Mouse (Mus musculus) urinary bladder, postnatal 36 days (tissue): ENCODE results near the gene Klk11.

ENCODE experiments used
- DNase-seq, 2 experiments: peaks; one replicate each; pipeline ENCODE4 v3.0.0; 2022; ENCODE audit warnings: low spot score in 2 of 2, mixed read lengths in 1 of 2

Klk11 gene

DNA sequence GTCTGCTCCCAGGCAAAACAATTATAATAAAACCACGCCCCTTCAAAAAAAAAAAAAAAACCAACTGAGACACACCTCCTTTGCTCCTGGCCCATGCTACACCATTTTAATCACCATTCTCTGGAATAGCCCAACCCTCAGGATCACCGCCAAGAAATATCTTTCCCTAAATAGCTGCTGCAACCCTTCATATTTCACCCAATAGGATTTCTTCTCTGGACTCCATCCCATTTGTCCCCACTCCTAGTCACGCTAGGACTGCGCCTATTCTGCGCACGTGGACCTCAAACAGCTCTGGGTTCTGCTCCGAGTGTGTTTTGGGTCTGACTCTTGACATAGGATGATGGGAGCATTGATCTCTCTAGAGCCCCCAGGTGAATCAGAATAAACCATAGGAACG lies 22.0 kb downstream of the Klk11 start:
- no peak for DNase-seq

DNA sequence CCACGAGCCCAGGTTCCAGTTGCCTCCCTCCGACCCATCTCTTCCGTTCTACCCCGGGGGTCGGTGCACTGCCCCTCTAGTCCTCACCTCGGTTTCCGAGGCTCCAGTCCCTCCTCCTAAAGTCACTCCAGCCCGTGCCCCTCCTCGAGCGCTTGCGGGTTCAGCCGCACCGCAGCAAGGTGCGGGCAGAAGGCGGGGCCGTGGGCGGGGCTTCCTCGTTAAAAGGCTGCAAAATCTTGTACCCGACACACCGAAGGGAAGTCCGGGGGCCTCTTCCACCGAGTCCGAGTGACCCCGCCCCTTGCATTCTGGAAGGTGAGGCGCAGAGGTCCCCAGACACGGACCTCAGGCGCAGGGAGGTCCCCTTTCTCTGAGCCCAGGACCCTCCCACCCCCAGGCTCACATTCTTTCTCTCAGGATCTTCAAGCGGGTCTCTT lies 22.9 kb downstream of the Klk11 start, which contains the start of gene Klk8:
Klk8 (plus strand) TSS at position 245 of the 437 bp plus-strand sequence.
- DNase-seq: peak in 1 of 2 experiments; percentile 32

DNA sequence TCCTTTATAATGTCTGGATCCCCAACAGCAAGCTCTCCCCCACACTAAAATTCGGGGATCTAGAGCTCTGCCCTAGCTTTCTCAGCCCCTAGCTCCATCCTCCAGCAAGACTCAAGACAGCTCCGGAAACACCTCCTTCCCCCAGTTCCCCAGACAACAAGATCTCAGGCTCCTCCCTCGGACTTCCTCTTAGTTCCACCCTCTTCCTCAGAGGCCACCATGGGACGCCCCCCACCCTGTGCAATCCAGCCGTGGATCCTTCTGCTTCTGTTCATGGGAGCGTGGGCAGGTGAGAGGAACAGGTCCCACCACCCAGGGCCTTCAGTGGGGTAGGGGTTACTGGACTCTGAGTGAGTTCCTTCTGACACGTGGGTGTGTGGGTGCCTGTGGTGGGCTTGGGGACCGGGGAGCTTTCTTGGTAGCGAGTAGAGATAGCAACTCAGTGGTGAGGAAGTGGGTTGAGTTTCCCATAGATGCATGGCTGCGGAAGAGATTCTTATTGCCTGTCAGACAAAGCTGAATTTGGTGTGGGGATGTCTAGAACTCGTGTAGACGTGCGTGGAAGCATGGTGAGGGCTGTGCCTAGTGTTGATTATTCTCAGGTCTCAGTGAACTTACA lies 23.5 kb downstream of the Klk11 start:
- no peak for DNase-seq

DNA sequence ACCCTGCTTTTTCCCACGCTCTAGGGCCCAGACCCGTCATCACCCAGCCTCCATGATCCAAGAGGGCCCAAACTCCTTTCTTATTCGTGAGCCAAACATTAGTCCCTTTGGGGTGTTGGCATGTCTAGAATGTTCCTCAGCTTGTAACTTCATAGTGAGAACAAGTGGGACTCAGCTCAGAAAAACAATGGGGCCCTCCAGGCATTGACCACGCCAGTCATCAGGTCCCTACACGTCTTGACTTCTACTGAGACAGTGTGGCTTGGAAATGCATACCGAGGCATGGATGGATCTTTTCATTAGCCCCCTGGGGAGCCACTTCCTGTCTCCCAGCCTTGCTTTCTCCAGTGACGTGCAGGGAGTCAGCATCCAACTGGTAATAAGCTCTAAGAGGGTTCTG lies 25.5 kb downstream of the Klk11 start:
- no peak for DNase-seq

DNA sequence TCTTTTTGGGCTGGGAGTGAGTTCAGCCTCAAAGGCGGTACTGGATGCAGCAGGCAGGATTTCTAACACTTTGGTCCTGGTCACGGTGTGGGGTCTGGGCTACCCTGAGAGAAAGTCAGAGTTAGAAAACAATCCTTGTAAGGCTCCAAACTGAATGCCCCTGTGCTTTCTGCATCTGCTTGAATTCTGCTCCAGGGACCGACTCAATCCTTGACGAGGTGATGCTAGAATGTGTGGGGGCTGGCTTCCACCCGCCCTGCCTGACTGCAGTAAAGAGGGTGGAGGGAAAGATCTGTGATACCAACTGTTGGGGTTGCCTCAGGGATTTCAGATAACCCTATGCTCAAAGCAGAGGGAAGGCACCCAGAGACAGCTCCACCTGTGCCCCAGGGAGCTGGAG lies 36.6 kb downstream of the Klk11 start, which contains the start of gene Klk7:
Klk7 (plus strand) TSS at position 301 of the 400 bp plus-strand sequence.
- no peak for DNase-seq

DNA sequence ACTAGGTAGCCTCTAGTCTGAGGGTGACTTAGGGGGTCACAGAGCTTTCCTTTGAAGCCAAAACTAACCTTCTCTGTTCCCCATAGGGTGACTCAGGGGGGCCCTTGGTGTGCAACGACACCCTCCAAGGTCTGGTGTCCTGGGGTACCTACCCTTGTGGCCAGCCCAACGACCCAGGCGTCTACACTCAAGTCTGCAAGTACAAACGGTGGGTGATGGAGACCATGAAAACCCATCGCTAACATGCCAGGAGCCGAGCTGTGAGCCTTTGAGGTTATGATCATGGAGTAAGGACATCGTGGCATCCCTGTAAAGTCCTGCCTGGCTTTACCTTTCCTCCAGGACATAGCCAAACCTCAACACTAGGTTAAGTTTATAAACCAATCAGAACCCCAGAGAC lies 40.8 kb downstream of the Klk11 start:
- no peak for DNase-seq

DNA sequence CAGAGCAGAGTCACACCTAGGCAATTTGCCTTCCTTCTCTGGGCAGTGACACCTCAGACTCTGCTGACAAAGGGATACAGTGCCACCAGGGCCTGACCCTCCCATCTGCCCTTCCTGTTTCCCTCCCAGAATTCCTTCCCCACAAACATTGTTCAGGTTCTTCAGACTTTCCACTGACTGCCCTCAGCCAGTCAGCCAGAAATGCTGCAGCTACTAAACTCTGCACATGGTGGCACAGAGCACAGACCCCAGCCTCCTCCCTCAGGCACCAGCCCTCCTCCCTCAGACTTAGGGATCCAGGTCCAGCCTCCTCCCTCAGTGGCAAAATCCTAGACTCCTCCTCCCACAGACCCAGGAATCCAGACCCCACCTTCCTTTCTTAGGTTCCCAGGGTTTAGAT lies 42.3 kb downstream of the Klk11 start:
- no peak for DNase-seq

DNA sequence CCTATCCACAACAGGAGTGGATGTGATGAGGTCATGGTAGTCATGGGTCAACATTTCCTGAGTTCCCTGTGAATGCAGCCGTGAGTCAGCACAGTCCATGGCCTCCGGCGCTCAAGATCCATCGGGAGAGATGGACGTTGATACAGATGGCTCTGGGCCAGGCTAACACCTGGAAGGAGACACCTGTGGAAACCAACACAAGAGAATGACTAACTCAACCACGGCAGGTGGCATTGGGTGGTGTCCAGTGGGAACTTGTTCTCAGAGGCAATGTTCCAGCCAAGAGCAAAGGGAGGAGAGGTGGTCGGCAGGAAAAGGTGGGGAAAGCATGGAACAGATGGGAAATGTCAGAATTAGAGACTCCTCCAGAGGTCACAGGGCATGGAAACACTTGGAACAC lies 47.2 kb downstream of the Klk11 start:
- no peak for DNase-seq

DNA sequence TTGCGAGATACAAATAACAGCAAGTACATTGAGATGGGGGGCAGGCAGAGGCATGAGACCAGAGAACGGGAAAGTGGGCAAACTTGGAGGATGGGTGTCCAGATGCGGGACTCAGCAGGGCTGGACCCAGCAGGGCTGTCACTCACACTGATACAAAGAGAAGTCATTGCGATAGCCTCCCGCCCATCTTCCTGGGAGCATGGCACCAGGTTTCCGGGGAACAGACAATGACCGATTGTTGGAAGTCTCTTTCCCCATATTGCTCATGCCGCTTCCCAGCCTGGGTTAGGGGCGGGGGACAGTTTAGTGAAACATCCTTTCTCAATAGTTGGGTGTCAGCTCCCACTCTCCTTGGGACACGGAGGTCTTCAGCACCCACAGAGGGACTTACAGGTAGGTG lies 49.8 kb downstream of the Klk11 start, which contains the start of gene Klk6:
Klk6 (plus strand) TSS at position 301 of the 400 bp plus-strand sequence.
- no peak for DNase-seq

DNA sequence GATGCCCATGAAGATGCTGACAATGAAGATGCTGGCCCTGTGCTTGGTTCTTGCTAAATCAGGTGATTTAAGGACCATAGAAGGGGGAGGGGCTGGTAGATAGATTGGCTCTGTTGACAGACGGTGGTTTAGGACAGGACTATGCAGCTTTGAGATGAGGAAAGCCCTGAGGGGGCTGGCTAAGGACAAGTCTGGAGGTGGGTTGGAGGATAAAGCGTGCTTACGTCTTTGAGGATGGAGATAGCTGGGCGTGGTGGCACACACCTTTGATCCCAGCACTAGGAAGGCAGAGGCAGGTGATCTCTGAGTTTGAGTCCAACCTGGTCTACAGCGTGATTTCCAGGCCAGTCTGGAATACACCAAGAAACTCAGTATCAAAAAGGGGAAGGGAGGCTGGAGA lies 51.7 kb downstream of the Klk11 start:
- DNase-seq: no peak

DNA sequence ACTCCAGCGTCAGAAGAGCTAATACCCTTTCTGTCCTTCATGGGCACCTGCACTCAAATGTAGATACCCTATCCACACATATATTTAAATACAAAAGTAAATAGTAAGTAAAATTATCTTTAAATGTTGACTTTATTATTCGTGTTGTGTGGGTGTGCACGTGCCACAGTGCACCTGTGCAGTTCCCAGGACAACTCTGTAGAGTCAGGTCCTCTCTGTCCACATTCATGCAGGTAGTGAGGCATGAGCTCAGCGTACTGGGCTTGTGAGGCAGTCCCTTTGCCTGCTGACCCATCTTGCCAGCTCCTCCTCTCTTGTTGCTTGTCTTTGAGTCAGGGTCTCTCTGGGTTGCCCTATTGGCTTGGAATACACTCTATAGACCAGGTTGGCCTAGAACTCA lies 53.3 kb downstream of the Klk11 start:
- DNase-seq: no peak
